Mouse (Mus musculus): Measurements from ENCODE around the gene Tfap2a.

The Tfap2a gene

DNA sequence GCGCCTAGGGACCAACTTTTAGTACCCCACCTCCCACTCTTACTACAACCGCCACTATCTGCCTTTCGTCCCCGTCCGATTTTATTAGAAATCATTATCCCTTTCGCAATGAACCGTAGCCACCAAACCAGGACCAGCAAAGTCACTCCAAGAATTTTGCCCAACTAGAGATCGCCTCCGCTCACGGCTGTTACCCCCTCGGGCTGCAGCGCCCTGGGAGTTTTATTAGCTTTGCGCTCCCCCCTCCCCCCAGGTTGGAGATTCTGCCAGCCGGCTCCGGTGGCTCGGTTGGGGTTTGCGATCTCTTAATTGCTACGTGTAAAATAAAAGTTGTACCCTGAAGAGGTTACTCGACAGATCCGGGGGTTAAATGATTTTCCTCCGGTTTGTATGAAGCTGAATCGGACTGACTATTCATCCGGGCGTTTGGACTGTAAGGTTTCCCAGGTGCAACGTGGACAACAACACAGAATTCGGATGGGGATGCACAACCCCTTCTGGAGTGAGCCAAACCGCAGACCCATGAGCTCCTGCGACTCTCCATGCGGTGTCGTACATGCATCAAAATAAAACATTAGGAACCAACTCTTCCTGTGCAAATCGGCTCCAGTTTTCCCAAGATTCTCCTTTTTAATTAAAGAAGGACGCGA is 3.7 kb downstream of the Tfap2a start:
- DNase-seq (ENCODE audit: low spot score in 2 of 2): no peak

DNA sequence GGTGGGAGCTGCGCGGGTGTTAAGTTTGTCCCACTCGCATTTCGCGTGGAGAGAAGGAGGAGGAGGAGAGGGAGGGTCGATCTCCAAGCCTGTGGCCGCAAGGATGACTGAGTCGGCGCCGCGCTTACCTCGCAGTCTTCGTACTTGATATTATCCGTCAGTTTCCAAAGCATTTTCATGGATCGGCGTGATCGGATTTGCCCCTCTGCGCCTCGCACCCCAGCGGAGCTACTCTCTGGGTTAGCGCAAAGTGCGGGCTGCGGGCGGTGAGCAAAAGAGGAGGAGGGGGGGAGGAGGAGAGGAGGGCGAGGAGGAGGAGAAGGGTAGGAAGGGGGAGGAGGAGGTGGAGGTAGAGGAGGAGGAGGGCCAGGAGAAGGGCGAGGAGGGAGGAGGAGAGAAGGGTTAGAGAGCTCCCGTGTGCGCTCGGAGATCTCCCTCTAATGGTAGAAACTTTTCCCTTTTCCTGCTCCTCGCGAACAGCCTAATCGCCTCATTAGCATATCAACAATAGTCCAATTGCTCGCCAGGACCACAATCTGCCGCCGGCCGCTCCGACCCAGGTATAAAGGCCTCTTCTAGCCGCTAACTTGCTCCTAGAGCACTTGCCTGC is 4.5 kb downstream of the Tfap2a start:
- DNase-seq (ENCODE audit: low spot score in 2 of 2): no peak

DNA sequence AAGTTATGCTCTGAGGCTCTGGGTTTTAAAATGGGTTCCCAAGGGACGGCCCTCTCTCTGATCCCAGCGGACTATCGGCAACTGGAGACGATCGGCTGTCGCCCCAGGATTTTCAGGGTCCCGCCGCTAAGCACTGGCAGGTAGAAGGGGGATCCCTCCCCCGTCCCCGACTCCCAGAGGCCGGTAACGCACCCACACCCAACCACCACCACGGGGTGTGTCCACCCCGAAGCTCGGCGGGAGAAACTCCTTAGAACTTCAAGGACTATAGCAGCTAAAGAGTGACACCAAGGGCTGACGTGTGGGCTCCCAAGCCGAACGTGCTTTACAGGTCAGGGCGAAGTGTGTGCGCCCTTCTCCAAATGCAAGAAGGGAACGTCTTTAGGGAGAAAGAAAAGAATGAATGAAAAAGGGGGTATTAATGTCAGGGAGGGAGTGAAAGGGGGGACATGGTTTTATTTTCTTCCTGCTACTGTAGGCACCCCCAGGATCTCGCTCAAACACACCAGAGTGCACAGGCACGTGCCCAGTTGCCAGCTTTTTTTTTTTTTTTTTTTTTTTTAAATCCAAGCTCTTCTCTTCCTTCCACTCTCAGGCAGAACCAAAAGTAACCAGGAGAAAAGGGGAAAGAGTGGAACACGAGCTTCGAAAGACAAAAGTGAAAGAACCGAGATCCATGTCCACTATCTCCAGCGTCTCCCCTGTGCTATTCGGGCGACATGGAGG is 5.2 kb downstream of the Tfap2a start:
- no peak for DNase-seq (ENCODE audit: low spot score in 2 of 2)

DNA sequence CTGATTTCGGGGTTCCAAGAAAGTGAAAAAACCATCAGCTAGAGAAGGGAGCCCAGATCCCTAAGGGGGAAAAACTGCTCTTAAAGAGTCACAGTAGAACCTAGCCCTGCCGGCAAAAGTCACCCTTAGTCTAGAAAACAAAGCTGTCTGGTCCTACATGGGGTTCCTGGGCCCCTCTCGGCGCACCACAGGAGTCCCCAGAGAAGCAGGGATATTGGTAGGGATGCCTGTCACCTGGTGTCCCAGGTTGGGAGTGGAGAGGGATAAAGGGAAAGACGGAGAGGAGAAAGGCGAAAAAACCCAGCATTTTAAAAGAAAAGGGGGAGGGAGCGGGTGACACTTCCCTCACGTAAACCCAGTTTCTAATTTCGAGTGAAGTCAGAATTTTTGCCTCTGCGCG is 6.1 kb downstream of the Tfap2a start:
- no peak for DNase-seq (ENCODE audit: low spot score in 2 of 2)

DNA sequence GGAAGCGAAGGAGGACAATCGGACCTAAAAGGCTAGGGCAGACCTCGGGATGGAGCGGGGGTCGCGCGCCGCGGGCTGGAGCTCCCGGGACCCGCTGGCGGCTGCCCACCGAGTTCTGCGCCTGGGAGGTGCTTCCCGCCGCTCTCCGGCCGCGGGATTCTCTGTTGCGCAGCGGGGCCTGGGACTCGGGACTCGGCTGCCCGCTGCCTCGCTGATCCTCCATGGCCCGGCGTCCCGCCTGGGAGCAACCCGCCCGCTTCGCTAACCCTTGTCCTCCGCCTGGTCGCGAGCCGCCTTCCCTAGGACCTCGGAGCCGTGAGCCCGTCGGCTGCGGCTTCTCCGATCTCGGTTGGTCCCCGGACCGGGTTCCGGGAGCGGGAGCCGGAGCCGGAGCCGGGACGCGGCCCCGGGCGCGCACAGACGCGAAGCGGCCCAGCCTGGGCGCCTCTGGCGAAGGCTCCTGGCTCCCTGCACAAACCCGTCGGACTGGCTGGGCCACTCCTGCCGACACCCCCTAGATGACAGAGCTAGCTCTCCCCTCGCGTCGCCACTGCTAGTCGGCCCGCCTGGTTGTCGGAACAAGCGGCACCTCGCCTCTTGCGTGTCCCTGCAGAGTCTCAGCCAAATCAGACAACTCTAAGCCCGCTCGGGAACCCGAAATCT is 6.9 kb downstream of the Tfap2a start:
- no peak for DNase-seq (ENCODE audit: low spot score in 2 of 2)

DNA sequence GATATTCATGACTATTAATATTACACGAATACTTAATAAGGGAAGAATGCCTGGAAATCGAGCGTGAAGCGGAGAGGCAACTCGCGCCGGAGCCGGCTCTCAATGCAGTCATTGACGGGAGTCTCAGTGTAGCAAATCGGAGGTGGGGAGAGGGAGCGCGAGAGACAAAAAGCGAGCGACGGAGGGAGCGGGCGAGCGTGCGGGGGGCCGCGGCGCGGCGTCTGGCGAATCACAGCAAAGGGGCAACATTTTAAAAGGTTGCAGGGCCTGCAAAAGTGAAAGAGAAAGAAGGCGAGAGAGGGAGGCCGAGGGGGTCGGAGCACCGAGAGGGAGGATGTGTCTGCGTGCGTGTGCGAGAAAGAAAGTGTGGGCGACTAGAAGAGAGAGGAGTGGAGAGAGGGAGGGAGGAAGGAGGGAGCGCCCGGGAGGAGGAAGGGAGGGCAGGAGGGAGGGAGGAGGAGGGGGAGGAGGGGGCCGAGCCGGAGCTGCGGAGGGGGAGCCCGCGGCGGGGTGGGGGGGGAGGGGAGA is 7.5 kb downstream of the Tfap2a start:
- DNase-seq (ENCODE audit: low spot score in 2 of 2): no peak

DNA sequence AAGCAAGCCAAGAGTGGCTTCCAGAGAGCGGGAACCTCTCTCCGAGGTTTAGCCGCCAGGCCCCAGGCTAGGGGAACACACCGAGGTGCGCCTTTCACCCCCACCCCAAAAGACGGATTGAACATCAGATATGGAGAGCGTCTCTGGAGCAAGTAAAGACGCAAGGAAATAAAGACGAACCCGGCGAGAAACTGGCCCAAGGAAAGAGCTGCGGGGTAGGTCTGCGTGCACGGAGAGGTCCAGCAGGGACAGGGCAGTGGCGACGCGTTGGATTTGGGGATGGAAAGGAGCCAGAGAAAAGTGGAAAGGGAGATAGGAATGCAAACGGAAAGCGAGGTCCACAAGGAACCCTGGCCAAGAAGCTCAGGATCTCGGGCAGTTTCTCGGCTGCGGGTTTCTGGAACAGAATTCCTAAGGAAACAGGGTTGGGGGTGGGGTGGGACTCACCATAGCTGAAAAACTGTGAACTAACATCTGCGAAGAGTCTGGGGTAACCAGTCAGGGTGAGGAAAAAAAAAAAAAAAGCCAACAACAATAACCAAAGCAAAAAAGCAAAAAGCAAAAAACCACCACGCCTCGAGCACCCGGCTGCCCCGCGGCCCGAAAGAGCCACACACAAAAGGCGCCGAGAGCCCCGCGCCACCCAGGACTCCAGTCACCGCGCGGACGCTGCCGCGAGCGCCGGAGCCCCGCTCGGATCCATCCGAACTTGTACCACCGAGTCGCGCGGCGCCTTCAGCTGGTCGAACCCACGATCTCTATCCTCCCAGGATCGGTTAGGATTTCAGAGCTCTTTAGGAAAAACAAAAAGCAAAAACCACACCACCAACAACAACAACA is 8.4 kb downstream of the Tfap2a start:
- no peak for DNase-seq (ENCODE audit: low spot score in 2 of 2)

DNA sequence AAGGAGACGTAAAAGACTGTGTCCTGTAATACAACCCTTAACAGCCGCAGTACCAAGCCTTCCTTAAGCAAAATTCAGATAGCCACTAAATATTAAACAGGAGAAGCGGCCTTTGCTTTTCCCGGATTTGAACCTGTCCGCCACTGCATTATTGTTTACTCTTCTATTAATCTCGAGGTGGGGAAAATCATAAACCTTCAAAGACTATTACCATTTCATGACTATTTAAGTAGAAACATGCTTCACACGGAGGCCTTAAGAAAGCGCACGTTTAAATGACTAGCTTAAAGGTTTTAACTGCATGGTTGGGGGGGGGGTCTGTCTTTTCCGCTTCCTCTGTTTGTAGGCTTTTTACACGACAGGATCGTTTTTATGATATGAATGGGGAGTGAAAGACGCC is 9.1 kb downstream of the Tfap2a start:
- DNase-seq (ENCODE audit: low spot score in 2 of 2): no peak

DNA sequence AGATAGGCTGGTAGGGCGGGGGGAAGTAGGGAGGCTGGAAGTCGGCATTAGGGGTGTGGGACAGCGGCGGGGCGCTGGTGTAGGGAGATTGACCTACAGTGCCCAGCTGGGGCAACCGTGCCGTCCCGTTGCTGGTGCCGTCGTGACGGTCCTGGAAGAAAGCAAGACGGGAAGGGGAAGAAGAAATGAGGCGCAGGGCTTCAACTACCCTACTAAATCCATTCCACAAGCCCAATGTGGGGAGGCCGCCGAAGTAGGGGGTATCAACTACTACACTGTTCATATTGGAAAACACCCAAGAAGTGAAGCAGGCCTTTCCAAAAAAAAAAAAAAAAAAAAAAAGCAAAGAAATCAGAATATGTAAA is 9.6 kb downstream of the Tfap2a start:
- DNase-seq (ENCODE audit: low spot score in 2 of 2): no peak

DNA sequence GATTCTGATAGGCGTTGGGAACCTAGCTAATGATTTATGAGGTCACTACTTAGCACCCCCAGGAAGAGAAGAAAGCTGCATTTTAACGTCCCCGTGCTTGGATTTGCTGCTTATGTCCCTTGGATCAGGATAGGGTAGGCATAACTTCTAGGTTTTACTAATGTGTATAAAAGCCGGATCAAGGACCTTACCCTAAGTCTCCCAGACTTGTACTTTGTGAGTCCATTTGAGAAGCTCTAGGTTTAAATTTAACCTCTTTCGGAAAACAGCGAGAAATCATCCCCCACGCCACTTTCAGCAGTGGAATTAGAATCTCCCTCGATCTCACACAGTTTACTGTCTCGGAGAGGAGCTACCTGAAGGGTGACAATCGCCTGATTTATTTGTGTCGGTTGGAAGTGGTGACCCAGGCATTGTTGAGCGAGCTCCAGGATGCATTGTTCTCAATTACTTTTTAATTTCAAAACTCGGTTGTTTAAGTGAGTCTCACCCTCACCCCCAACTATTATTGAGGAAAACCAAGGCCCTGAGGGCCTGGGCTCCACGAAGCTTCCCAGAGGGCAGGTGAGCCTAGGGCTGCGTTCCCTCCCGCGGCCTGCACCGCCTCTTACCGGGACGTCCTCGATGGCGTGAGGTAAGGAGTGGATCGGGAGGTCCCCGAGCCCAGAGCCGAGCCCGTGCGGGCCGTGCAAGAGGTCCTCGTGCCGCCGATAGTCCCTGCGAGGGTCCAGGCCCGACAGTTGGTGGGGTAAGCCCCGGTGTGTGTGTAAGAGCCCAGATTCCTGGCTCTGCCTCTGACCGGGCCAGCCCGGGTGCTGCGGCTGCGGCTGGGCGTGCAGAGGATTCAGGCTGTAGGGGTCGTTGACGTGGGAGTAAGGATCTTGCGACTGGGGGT is 10.2 kb downstream of the Tfap2a start:
- no peak for DNase-seq (ENCODE audit: low spot score in 2 of 2)

DNA sequence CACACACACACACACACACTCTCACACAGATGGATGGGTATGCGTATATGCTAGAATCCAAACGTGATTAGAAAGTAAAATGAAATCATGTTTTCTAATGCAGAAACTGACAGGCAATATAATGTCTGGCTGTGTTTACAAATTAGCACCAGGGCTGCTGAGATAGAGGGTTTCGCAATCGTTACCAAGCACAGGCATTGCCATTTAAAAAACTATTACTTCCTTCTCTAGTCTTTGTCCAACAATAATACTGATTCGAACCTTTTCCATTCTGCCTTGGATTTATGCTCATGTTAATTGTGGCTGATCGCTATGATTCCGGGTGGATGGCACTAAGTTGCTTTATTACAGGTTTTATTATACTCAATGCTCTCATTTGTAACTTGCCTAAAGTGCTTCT is 12.3 kb downstream of the Tfap2a start:
- DNase-seq (ENCODE audit: low spot score in 2 of 2): no peak

DNA sequence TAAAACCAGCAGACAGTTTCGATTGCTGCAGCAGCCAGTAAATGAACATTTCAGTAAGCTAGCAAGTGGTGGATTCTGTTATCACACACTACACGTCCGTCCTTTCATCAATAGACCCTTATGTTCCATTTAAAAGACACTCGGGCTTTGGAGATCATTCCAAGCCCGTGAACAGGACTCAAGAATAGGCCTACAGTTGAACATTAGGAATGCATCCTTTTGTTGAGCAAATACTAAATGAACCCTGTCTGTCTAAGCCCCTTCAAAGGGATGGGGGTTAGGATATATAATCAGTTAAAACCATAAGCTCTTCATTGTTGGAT is 14.6 kb downstream of the Tfap2a start:
- no peak for DNase-seq (ENCODE audit: low spot score in 2 of 2)

DNA sequence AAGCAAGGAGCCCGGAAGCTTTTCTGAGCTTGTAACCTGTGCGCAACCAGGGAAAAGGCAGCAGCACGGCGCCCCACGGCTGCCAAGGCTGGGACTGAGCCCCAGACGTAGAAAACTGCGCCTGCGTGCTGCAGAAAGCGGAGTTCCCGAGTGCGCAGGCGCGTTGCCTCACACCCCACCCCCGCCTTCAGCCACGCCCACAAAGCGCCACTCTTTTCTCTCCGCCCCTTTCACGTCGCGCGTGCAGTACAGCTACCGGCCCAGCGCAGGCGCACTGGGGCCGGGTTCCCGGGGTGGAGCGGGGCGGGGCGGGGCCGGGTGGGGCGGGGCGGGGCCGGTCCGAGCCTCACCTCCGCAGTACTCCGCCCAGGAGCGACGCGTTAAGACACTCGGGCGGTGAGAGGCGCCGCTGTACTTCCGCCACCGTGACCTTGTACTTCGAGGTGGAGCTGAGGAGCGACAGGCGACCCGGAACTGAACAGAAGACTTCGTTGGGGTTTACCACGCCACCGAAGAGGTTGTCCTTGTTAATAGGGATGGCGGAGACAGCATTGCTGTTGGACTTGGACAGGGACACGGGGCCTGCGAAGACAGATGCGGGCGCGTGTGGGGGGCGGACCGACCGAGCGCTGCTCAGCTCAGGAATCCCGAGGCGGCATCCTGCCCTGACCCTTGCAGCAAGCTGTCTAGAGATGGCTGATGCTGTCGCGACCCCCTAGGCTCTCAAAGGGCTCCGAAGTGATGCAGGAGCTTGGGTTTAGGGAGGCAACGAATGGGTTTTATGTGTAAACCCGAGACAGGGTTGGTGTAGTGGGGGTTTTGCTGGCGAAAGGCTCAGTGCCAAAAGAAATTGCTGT is 15.2 kb downstream of the Tfap2a start:
- DNase-seq (ENCODE audit: low spot score in 2 of 2): peak; percentile 37 to 59

DNA sequence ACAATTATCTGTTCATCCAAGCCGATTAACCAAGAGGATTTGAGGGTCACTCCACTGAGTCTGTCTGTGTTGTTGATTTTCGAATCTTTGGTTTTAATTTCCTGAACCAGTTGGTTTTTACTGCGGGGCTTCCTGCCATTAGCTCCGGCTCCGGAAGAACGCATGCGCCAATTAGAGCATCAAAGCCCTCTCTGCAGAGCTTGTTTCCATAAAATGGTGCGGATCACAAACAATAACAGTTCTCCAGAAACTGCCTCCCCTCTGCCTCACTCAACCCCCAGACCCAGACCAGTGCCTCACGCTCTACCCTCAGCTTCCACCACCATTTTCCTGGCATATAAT is 18.5 kb downstream of the Tfap2a start:
- no peak for DNase-seq (ENCODE audit: low spot score in 2 of 2)

DNA sequence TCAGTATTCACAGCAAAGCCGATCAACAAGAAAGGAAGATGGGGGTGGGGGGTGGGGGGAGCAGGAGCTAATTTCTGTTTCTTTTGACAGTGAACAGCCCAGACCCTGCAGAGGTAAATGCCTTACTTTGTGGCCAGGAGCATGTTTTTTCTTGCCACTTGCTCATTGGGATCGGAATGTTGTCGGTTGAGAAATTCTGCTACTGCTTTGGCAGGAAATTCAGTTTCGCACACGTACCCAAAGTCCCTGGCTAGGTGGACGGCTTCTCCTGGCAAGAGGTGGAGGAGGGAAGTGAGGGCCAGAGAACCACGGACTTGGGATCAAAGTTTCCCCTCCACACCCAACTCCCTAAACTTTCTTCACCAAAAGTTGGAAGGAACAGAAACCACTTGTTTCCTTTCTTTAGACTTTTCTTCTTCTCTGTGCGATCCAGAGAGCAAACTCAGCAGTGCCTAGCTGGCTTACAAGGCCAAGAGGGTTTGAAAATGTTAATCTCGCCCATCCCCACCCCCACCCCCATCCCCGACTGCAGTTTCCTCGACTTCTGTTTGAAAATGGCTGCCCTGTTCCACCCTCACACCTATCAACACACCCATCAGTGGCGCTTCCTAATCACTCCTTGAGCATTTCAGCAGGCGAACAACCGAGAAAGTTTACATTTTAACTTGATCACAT is 19.0 kb downstream of the Tfap2a start:
- DNase-seq (ENCODE audit: low spot score in 2 of 2): no peak

DNA sequence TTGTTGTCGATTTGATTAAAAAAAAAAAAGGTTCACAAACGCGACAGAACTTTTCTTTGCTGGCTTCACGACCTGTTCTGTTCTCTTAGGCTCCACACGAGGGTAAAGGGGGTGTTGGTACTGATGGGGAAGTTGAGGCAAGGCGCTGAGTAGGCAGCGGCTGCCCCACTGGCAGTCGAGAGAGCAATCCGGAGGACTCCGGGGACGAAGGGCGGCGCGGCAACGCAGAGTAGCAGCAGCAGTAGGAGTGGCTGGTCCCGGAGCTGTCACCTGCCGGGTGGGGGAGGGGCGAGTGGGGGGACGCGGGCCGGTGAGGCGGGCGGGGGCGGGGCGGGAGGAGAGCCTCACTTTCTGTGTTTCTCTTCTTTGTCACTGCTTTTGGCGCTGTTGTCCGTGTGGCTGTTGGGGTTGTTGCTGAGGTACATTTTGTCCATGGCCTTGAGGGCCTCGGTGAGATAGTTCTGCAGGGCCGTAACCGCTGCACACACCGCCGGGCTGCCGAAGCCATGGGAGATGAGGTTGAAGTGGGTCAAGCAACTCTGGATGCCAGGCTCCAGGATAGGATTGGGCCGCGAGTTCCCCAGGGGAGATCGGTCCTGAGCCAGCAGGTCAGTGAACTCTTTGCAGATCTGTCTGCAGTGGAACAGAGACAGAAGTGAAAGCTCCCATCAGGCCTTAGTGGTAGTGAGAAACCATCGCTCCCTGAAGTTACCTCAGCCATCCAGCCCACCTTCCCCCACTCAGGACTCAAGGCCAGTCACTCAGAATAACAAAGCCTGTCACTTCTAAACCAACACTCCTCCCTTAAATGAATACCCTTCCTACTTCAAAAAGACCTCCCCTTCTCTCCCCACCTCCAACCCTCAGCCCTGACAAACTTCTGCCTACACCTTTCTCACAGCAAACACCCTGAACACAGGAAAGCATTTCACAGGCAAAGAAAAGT is 21.1 kb downstream of the Tfap2a start:
- no peak for DNase-seq (ENCODE audit: low spot score in 2 of 2)

DNA sequence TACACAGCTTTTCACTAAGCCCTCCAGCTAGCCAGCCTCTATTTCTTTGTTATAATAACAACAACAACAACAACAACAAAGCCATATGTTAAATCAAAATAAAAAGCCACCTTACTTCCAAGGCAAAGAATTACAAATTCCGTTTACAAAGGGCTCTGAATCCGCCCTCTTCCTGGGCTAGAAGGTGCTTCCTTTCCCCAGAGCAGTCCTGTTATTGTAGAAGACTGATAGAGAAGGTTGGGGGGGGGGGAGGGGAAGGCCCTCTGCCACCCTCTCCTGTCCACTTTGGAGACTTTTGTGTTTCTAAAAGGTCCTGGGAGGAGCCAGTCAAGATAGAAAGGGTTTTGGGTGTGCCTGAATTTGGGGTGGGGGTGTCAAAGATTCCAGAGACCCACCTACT is 23.6 kb downstream of the Tfap2a start:
- no peak for DNase-seq (ENCODE audit: low spot score in 2 of 2)

DNA sequence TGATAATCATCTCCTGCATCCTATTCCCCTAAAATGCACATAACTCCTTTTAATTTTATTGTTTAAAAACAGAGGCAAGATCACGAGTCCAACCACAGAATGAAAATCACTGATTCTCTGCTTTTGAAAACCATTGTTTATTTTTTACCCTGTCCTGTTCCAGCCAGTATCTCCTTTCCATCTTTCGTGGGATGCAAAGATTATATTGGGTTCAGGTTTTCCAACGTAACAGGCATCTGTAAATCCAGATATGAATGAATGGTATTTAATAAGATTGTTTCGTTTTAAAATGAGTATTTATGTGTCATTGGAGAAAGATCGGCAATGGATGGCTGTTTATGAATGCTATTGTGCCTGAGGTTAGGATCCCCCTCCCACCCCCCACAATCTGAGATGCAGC is 24.5 kb downstream of the Tfap2a start:
- DNase-seq (ENCODE audit: low spot score in 2 of 2): no peak
